Mouse (Mus musculus): Measurements from ENCODE around the gene Syt16.

Syt16 gene

DNA sequence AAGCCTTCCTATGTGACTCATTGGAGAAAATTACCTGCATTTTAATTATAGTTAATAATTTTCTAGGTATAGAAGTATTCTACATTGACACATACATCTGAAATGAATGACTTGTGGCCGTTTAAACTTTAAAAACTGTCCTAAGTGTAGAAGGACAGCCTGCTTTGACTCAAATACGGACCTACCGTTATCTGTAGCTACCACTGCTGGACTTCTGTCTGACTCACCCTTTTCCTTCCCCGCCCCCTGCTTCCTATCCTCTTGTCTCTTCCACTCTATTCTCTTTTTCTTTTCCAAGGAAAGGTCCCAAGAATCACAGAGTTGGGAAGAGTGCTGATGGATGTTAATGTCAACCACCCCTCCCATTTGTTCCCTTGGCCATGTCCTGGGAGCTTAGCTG lies 222.4 kb downstream of the Syt16 start:
- DNase-seq (ENCODE audit: low spot score), result no peak

DNA sequence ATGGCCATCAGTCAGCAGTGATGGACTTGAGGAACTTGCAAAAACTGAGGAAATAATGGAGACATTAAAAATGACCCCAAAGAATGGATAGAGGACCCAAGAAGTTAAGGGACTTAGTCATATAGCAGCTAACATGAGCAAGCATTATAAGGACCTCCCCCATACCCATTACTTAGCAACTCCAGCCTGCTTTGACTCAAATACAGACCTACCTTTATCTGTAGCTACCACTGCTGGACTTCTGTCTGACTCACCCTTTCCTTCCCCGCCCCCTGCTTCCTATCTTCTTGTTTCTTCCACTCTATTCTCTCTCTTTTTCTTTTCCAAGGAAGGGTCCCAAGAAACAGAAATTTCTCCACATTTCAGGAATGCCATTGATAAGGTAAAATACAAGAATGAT lies 223.2 kb downstream of the Syt16 start:
- no peak for DNase-seq (ENCODE audit: low spot score)

- DNase-seq (ENCODE audit: low spot score), result no peak
These were observed 233.3 kb downstream of the Syt16 start for GRCm38 (mm10) chr12:74230808-74231207.

GRCm38 (mm10) chr12:74232845-74233244 lies 235.4 kb downstream of the Syt16 start:
- DNase-seq (ENCODE audit: low spot score), result no peak

DNA sequence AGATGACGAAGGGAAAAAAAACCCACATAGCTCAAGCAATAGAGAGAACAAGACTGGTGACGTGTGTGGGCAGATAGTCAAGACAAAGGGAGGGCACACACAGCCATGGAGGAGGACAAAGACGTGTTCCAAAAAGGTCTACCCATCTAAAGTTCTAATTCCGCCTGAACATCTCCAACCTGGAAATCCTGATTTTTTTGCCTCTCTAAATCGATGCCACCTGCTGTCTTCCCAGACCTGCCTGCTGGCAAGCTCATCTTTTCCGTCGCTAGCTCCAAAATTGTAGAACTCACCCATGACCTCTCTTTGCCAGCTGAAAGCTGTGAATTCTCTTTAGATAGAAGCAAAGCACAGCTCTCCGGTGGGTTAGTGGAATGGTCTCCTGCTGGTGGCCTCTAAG lies 238.7 kb downstream of the Syt16 start:
- DNase-seq (ENCODE audit: low spot score), result no peak

DNA sequence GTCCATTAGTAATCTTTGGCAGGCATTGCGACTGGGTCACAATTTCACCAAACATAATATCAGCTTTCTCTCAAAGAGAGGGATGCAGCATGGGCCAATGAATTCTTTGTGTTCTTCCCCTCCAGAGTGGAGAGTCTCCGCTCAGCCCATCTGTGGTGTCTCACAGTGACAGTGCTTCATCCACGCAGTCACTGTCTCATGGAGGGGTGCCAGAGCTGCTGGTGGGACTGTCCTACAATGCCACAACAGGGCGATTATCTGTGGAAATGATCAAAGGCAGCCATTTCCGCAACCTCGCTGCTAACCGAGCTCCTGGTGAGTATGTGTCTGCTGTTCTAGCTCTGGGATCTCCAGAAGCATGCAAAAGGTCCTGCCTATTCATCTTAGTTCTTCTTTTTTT lies 240.6 kb downstream of the Syt16 start:
- DNase-seq (ENCODE audit: low spot score), result no peak

GRCm38 (mm10) chr12:74238806-74239205 lies 241.3 kb downstream of the Syt16 start:
- DNase-seq (ENCODE audit: low spot score), result no peak

GRCm38 (mm10) chr12:74264846-74265245 lies 267.4 kb downstream of the Syt16 start:
- DNase-seq (ENCODE audit: low spot score), result no peak

DNA sequence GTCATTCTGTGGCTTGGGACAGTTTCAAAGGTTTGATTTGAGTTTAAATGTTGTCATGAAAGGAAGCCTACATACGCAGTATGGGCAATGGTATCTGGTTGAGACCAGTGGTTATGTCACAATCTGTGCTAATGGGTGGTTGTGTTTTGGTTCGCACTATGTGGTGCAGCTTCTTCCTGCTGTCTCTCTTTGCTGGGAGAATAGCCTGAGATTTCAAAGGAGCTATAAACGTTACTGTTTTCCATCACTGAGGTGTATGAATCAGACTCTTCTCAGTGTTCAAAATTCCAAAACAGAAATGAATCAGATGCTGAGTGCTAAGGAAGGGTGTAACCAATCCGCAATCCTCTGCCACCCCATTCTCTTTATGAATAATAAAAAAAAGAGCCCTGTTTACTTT lies 269.6 kb downstream of the Syt16 start:
- no peak for DNase-seq (ENCODE audit: low spot score)

- DNase-seq (ENCODE audit: low spot score), result no peak
These were observed 271.3 kb downstream of the Syt16 start for GRCm38 (mm10) chr12:74268644-74269285.

DNA sequence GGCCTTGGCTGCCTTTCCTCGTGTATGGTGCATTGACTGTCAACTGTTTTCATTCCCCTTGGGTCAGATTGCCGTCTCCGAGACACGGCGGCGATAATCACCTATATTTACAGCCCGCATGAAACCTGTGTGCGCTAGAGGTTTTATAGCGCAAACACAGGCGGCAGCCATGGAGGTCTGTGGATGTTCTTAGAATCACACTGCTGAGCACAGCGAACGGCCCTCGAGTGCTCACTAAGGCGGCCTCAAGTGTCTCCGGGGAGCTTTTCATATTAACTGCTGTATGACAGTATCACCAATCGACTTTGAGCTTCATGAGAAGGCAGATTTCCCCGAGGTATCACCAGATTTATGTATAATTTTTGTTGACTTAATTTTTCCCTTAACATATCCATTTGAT lies 275.1 kb downstream of the Syt16 start:
- no peak for DNase-seq (ENCODE audit: low spot score)

DNA sequence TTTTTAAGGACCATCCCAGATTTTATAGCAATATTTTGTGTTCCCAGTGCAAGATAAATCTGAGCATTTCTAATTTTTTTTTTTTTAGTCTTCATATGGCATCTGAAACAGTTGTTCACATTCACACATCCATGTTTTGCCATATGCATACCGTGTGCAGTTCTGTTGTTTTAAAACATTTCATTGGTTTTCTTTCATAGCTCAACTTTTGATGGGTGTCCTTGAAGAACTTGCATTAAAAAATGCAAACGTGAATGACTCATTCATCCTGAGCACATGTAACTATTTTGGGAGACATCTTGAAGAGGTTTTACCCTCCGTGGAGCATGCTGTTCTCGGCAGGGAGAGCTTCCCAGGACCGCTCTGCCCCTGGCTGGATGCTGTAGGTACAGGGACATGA lies 279.8 kb downstream of the Syt16 start:
- no peak for DNase-seq (ENCODE audit: low spot score)

DNA sequence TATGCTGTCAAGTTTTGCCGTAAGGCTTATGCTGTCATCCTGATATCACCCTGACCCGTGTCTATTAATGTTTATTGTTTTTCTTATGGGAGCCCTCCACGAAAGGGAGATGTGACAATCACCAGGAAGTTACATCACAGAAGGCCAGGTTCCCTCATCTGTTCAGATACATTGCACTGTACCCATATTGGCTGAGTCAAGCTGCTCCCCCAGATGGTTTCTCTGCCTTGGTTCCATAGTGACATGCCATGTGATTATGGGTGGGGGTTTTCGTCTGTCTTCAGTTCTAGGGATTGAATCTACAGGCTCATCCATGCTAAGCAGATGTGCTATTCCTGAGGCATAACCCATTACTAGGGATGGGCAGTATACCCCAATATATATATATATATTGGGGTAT lies 283.9 kb downstream of the Syt16 start:
- DNase-seq (ENCODE audit: low spot score), result no peak

- DNase-seq (ENCODE audit: low spot score), result no peak
These were observed 285.4 kb downstream of the Syt16 start for GRCm38 (mm10) chr12:74282846-74283245.

GRCm38 (mm10) chr12:74284020-74284684 lies 286.7 kb downstream of the Syt16 start:
- DNase-seq (ENCODE audit: low spot score), result peak; percentile 84

- DNase-seq (ENCODE audit: low spot score), result no peak
These were observed 287.2 kb downstream of the Syt16 start for GRCm38 (mm10) chr12:74284685-74285054.

DNA sequence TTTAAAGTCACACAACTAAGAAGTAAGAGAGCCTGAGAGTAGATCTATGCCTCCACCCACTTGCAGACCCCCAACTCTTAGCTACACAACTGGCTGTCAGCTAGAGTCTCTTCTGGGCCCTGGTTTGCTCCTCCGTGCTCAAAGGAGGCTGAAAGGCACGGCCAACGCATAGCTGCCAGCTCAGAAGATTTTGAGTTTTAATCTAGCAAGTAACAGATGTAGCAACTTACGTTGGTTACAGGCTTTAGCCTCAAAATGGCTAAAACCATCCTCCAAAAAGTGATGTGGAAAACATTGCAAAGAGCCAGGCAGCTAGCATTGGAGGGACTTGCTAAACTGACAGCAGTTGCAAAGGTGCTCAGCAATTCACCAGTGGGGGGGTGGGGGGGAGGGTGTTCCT lies 293.5 kb downstream of the Syt16 start:
- no peak for DNase-seq (ENCODE audit: low spot score)

DNA sequence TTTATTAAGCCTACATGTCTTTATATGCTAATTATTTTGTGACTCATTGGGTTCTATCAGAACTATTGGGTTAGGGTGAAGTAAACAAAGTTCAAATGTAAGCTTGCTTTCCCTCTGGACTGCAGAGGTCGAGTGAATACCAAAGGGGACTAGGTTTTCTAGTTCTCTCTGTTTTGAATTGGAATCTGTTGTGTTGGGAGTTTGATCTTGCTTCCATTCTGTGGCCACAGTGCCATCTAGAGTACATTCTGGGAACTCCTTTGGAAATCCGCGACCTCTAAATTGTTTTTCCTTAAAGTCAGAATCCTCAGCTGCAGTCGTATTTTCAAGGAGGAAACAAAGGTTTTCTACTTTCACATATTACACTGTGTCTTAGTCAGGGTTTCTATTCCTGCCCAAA lies 296.2 kb downstream of the Syt16 start:
- DNase-seq (ENCODE audit: low spot score), result no peak

DNA sequence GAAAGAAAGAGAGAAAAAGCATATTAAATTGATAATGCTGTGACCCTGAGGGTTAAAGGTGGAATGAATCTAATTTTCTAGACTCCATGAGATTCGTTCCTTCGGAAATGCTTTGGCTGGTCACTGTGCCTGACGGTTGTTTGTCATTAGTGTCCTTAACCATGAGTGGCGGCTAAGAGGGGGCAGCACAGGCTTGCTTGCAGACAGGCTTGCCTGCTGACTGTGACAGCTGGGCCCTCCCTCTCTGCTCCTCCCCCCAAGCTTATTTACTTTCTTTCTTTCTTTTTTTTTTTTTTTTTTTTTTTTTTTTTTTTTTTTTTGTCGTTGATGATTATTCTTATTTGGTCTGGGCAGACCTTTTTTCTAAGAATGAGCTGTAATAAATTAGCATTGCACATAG lies 298.9 kb downstream of the Syt16 start:
- no peak for DNase-seq (ENCODE audit: low spot score)

DNA sequence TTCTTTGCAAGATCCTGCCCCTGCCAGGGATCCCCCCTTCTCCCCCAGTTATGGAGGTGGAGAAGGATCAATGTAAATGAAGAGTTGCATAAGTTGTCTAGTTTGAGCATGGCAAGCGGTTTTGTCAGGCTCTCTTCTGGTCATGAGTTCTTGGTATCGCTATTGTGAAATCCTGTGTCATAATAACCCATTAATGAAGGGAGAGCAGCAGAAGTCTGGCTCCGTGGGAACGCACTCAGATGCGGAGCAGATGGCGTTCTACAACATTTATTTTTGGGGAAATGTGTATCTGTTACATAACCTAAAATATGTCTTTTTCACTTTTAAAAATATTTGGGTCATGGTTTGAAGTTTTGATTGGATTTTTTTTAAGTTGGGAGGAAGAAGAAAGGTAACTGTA lies 304.1 kb downstream of the Syt16 start:
- no peak for DNase-seq (ENCODE audit: low spot score)

DNA sequence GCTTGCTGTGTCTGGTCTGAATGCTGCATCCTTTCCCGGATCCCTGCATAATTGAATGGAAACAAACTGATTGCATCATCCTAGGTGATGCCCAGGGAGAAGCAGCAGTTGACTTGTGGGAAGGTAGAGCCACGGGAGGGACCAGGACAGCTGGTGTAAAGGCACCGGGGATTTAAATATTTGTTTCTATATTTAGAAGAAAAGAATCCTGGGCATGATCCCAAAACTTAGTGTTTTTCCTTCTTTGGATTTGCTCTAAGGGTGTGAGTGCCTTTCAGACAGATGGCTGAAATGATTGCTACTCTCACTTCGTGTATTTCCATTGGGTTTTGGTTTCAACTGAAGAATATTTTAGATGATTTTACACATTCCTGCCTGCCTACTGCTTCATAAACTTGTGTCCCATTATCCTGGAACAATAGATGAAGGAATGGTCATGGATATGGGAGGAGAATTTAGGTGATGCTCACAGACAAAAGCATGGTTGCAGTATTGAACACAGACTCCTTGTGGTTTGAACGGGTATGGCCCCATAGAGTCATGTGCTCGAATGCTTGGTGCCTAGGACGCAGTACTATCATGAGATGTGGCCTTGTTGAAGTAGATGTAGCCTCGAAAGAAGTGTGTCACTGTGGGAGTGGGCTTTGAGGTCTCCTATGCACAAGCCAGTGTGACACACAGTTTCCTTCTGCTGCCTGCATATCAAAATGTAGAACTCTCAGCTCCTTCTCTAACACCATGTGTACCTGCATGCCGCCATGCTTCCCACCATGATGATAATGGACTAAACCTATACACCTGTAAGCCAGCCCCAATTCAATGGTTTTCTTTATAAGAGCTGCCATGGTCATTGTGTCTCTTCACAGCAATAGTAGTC lies 306.2 kb downstream of the Syt16 start:
- DNase-seq (ENCODE audit: low spot score), result no peak

DNA sequence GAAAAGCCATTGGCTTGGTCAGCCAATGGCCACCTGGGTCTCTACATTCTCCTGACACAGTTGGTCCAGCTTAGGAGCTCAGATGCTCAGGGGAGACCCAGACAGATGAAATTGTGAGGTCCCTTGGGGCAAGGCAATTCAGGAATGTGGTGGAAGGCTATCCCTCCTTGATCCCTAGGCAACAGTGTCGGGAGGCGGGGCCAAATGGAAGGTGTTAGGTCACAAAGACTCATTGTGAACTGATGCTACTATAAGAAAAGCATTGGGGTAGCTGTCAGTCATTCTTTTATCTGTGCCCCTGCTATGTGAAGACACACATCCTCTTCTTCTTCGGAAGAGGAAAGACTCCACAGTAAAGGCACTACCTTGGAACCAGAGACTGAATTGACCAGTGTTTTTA lies 315.1 kb downstream of the Syt16 start:
- DNase-seq (ENCODE audit: low spot score), result no peak

DNA sequence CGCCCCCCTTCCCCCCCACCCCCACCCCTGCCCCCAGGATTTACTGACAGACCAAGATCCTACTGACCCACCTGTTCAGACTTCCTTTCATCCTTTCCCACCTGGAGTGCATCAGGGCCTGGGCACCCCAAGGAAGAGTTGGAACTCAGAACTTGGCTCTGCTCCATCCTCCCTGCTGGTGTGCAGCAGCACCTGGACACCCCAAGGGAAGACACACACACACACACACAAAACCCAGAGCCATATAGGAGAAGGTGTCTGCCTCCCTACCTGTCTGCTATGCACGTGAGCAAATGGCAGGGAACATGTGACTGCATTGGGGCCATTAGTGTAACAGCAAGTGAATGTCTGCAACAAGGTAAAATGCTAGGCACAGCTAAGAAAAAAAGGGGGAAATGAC lies 317.8 kb downstream of the Syt16 start:
- DNase-seq (ENCODE audit: low spot score), result no peak
